Mouse (Mus musculus): ENCODE measurements around the gene Entpd7.

DNA sequence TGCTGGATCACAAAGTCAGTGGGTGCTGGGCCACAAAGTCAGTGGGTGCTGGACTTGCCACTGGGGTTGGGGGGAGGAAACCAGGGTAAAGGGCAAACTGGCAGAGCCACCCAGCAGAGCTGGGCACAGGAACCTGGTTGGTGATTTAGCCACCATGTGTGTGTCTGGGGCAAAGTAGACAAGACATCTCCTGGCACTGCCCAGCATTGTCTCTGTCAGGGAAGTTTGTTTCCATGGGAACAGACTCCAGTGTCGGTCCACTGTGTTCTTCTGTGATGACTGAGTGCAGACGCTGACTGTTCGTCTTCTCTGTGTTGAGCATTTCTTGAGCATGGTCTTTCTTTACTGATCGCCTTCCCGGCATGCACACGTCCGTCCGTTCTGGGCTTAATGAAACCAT is 19.8 kb downstream of the Entpd7 start:
- TF ChIP-seq CTCF (IDR thresholded peaks at IDR 0.05; ENCODE audit: control insufficient read depth, insufficient read depth, low read length): no peak
- no peak for TF ChIP-seq POLR2A (IDR thresholded peaks at IDR 0.05; ENCODE audit: borderline replicate concordance, control insufficient read depth, low read depth, low read length)
